Mouse (Mus musculus): Measurements from ENCODE around the gene Calcoco1. TPM values are rescaled to one million over a fixed set of nuclear protein-coding genes. Genes with fewer than 3 reads are reported as not detected.

Calcoco1 gene
- total RNA-seq, 2 experiments from 2014 or later: 86.9 to 92.4 TPM

Small RNA genes lying within 50 kb of the gene (microRNA-seq; reads per million reads assigned to microRNA genes)
- 0.20 to 0.25 reads per million in 2 experiments for gene Mir688

Other genes with a start within 250 kb of the Calcoco1 start
- gene Gm10337, start 218.5 kb downstream of the Calcoco1 start, total RNA-seq (2021): not detected
- 10 to 100 TPM; 88.1 to 90.2 TPM for gene Map3k12, start 205.1 kb downstream of the Calcoco1 start, total RNA-seq (2021)
- gene Tarbp2, start 204.0 kb downstream of the Calcoco1 start, total RNA-seq (2021): 10 to 100 TPM; 27.6 to 27.7 TPM
- 1 to 10 TPM; 2.4 to 2.6 TPM for gene Npff, start 197.2 kb downstream of the Calcoco1 start, total RNA-seq (2021)
- 1 to 10 TPM in 1 of 2 experiments, not detected in 1; 1.6 TPM for gene Gm28047, start 97.1 kb downstream of the Calcoco1 start, total RNA-seq (2021)
- gene Atf7, start 96.7 kb downstream of the Calcoco1 start, total RNA-seq (2021): 10 to 100 TPM; 35.7 to 42.6 TPM
- gene Atp5g2, start 49.8 kb downstream of the Calcoco1 start, total RNA-seq (2021): 10 to 100 TPM; 14.5 to 15.6 TPM
- not detected for gene Hoxc13, start 198.9 kb upstream of the Calcoco1 start, total RNA-seq (2021)
- not detected for gene Hoxc12, start 214.6 kb upstream of the Calcoco1 start, total RNA-seq (2021)
- gene Hoxc11, start 232.2 kb upstream of the Calcoco1 start, total RNA-seq (2021): not detected
- not detected for gene Hoxc10, start 244.6 kb upstream of the Calcoco1 start, total RNA-seq (2021)
- gene Hoxc5, start 245.3 kb upstream of the Calcoco1 start, total RNA-seq (2021): not detected